Mouse (Mus musculus): ENCODE measurements around the gene Trak1. TPM values are rescaled to one million over a fixed set of nuclear protein-coding genes. Genes with fewer than 3 reads are reported as not detected.

Trak1 gene
- polyA plus RNA-seq, 1 experiment from 2014 or later = 25.9 TPM

DNA sequence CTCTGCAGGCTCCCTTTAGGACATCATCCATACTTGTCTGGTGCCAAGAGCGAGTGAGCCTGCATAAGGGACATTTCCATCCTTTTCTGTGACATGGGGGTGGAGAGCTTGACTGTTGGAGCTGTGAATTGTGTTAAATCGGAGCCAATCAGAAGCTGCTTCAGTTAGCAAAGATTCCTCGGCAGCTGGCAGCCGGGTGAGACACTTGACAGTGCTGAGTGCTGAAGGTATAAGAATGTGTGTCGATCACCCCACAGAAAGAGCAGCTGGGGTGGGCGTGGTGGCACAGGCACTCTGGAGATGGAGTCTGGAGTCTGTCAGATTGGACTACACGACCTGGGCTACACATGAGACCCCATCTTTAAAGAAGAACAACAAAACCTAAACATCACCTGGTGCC lies 13.2 kb downstream of the Trak1 start:
- ATAC-seq (ENCODE audit: insufficient number of reproducible peaks, low FRiP score, low TSS enrichment, low read depth) = no peak
- no peak overlapping the region for H3K27ac ChIP-seq
- H3K27me3 ChIP-seq = no peaks in the 10 kb centered on the region
- H3K4me1 ChIP-seq = peaks cover 41% of the 10 kb centered on the region
- no peak overlapping the region for H3K4me2 ChIP-seq
- H3K9ac ChIP-seq = no peak overlapping the region
- no peak overlapping the region for H3K4me3 ChIP-seq
- H3K36me3 ChIP-seq = peaks cover 5% of the 10 kb centered on the region; the same call in 1 of the 2 replicates
- H3K9me3 ChIP-seq = no peaks in the 10 kb centered on the region
- 79% methylated on average over 7 of the region's 7 CpGs for WGBS

DNA sequence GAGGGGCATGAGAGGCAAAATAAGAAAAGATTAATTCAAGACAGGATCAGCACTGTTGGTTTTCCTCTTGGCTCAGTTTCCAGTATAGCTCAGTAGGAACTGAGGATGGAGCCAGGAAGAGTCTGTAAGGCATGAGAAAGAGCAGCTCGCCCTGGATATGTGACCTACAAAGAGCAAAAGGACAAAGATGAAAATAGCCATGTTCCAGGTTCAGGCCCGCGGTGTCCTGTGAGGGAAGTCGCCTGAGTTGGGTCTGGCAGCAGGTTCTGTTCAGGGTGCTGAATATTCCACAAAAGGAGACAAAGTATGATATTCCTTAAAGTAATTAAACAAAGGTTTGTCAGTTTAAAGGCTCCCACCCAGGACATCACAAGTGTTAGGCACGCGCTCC lies 14.5 kb downstream of the Trak1 start:
- H3K27ac ChIP-seq = no peak overlapping the region
- WGBS = 75% methylated on average over 6 of the region's 6 CpGs
- no peak for ATAC-seq (ENCODE audit: insufficient number of reproducible peaks, low FRiP score, low TSS enrichment, low read depth)
- H3K9ac ChIP-seq = no peak overlapping the region
- no peaks in the 10 kb centered on the region for H3K9me3 ChIP-seq
- no peak overlapping the region for H3K4me2 ChIP-seq
- no peaks in the 10 kb centered on the region for H3K27me3 ChIP-seq
- H3K36me3 ChIP-seq = peaks cover 3% of the 10 kb centered on the region; the same call in 1 of the 2 replicates
- no peak overlapping the region for H3K4me3 ChIP-seq
- peaks cover 46% of the 10 kb centered on the region for H3K4me1 ChIP-seq

DNA sequence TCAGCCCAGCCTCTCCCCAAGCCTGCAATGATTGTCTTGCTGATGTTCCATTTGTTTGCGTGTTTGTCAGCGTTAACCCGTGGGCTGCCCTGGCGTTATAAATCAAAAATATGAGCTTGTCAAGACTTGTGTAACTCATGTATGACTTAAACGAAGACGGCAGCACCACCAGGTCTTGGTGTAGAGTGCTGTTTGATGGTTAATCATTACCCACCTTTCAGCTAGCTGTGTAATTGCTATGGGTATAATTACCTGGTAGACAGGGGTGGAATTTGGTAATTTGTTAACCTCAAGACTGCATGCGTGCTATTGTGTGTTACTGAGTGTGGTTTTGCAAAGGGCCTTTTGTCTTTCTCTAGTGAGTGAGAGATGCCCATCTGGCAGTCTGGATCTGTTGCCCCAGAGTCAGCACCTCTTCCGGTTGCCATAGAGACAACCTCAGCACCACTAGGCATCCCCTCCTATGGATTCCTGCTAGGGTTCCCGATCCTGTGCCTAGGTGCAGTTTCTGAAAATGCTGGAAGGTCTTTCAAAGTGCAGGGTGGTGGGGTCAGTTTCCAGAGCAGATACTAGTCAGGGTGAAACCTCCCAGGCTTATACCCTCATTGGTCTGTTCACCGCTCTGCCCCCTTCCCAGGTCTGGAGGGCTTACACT lies 15.1 kb downstream of the Trak1 start:
- no peak overlapping the region for H3K9ac ChIP-seq
- 46% methylated on average over 10 of the region's 10 CpGs for WGBS
- no peaks in the 10 kb centered on the region for H3K27me3 ChIP-seq
- H3K4me2 ChIP-seq = no peak overlapping the region
- no peak for ATAC-seq (ENCODE audit: insufficient number of reproducible peaks, low FRiP score, low TSS enrichment, low read depth)
- peaks cover 51% of the 10 kb centered on the region for H3K4me1 ChIP-seq
- 0 out of 2 replicates have a peak overlapping the region, but pooled peaks have one; percentile 33 for H3K27ac ChIP-seq
- H3K4me3 ChIP-seq = no peak overlapping the region
- no peaks in the 10 kb centered on the region for H3K9me3 ChIP-seq
- peaks cover 3% of the 10 kb centered on the region; the same call in 1 of the 2 replicates for H3K36me3 ChIP-seq

DNA sequence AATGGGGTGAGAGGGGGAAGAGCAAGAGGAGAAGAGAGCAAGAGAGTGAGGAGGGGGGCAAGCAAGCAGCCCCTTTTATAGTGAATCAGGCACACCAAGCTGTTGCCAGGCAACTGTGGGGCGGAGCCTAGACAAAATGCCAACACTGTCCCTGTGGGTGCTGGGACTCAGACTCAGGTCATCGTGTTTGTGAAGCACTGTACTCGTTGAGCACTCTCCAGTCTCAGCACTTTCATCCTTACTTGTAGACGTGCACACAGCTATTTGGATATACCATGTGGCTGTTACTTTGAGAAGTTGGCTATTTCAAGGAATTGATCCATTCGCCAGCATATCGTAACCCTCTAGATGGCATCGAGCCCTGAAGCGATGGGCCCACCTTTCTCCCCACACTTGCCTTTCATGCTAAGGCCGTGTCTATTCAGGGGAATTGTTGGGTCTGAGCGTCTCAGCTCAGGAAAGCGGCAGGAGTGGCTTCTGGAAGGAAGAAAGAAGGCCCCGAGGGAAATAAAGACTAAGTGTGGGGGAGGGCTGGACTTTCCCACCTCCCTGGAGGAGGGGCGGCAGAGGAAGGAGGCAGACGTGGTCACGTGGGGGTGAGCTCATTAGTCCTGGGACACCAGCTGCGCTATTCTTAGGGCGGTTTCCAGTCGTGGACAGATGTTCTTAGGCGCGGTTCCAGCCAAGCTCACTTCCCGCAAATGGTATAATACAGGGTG lies 16.5 kb downstream of the Trak1 start:
- WGBS = 1% methylated on average over 21 of the region's 21 CpGs
- H3K9ac ChIP-seq = peak overlapping the region; percentile 15; the same call in 1 of the 2 replicates
- peak overlapping the region; percentile 90 for H3K27ac ChIP-seq
- peak; percentile 78 for ATAC-seq (ENCODE audit: insufficient number of reproducible peaks, low FRiP score, low TSS enrichment, low read depth)
- no peaks in the 10 kb centered on the region for H3K27me3 ChIP-seq
- H3K36me3 ChIP-seq = peaks cover 3% of the 10 kb centered on the region; the same call in 1 of the 2 replicates
- H3K9me3 ChIP-seq = no peaks in the 10 kb centered on the region
- H3K4me1 ChIP-seq = peaks cover 57% of the 10 kb centered on the region
- H3K4me2 ChIP-seq = peak overlapping the region; percentile 56
- peak overlapping the region; percentile 32 for H3K4me3 ChIP-seq

DNA sequence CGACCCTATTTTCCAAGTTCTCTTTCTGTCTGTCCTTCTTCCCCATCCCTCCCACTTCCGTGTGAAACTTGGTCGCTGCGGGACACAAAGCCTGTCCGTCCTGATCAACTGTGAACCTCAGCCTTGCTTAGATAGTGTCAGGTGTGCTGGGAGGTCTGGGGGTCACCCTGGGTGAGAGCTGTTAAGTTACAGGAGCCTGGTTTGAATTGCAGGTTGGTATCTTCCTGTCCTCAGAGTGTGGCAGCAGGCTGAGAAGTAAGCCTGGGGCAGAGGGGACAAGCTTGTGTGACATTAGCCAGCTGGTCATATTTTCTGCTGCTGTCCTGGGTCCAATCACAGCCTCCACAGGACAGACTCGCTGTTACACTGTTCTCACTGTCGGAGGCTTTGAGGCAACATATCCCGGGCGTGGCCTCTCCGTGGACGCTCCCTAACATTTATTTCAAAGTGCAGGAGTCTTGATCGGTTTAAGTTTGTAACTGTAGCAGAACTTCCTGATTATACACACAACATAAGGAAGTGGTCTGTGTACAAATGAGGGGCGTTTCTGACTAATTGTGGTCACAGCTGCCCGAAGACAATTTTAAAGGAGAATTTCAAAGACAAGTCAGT lies 17.3 kb downstream of the Trak1 start:
- 0 out of 2 replicates have a peak, but pooled peaks have one; percentile 2 for ATAC-seq (ENCODE audit: insufficient number of reproducible peaks, low FRiP score, low TSS enrichment, low read depth)
- H3K4me1 ChIP-seq = peaks cover 54% of the 10 kb centered on the region
- H3K36me3 ChIP-seq = peaks cover 3% of the 10 kb centered on the region; the same call in 1 of the 2 replicates
- H3K4me3 ChIP-seq = peak overlapping the region; percentile 32
- peak overlapping the region; percentile 15 for H3K9ac ChIP-seq
- peak overlapping the region; percentile 90 for H3K27ac ChIP-seq
- H3K9me3 ChIP-seq = no peaks in the 10 kb centered on the region
- 8% methylated on average over 14 of the region's 14 CpGs for WGBS
- H3K27me3 ChIP-seq = no peaks in the 10 kb centered on the region
- peak overlapping the region; percentile 56 for H3K4me2 ChIP-seq

DNA sequence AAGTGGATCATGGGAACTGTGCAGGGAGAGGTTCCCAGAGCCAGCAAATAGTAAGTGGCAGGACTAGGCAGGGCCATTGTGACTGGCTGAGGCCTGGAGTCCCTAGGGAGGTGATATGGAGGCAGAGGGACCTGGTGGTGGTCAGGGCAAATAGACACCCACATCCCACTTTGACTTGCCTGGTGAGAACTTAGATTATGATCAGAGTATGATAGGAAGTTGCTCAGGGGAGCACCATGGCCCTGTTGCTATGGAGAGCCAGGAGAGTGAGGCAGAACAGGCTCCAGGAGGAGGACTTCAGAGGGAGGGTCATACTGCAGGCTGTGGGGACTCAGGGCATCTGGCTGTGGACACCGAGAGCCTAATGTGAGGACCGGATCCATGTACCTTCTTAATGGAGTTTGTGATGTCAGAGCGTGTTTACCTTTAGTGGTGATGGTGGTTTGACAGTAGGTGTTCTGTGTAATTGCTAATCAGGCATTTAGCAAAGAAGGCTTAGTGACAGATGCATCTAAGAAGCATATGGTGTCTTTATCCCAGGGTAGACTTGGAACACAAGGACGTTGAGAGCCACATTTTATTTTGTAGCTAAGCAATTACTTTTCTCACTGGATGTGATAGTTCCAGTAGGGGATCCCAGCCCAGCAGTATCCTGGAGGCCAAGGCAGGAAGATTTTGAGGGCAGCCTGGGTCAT lies 18.7 kb downstream of the Trak1 start:
- H3K27me3 ChIP-seq = no peaks in the 10 kb centered on the region
- peak overlapping the region; percentile 40; the same call in 1 of the 2 replicates for H3K27ac ChIP-seq
- H3K4me3 ChIP-seq = no peak overlapping the region
- H3K9me3 ChIP-seq = no peaks in the 10 kb centered on the region
- no peak overlapping the region for H3K9ac ChIP-seq
- peaks cover 54% of the 10 kb centered on the region for H3K4me1 ChIP-seq
- 81% methylated on average over 4 of the region's 4 CpGs for WGBS
- no peaks in the 10 kb centered on the region for H3K36me3 ChIP-seq
- H3K4me2 ChIP-seq = no peak overlapping the region
- ATAC-seq (ENCODE audit: insufficient number of reproducible peaks, low FRiP score, low TSS enrichment, low read depth) = no peak

DNA sequence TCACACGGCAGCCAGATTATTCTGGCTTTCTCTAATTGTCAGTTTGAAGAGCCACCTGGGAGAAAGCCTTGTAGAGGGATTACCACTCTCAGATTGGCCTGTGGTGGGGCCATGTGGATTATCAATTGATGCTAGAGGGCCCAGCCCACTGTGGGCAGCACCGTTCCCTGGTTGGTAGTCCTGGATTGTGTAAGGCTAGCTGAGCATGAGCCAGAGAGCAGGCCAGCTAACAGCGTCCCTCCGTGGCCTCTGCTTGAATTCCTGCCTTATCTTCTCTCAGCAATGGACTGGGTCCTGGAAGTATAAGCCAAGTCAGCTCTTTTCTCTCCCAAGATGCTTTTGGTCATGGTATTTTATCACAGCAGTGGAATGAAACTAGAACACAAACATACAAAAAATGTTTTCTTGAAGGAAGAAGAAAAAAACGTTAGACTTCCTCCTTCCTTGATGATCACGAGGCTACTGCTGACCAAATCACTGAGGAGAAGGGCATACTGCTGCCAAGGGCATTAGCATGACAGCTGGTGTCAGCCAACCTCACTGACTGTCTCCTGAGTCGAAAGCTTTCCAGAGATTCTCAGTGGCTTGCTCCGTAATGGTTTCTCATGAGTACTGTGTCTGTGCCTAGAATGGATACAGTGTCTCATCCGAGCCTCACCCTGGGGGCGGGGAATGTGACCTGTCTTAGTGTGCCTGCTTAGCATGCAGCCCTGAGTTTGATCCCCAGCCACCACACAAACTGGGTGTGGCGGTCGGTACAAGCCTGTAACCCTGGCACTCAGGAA lies 19.5 kb downstream of the Trak1 start:
- WGBS = 59% methylated on average over 12 of the region's 12 CpGs
- Histone ChIP-seq H3K4me1 (peaks cover 54% of the 10 kb centered on the region), H3K36me3 (no peaks in the 10 kb centered on the region), H3K27ac (peak overlapping the region; percentile 40; the same call in 1 of the 2 replicates), H3K4me2 (no peak overlapping the region), H3K27me3 (no peaks in the 10 kb centered on the region), H3K9ac (no peak overlapping the region), H3K4me3 (no peak overlapping the region), H3K9me3 (no peaks in the 10 kb centered on the region)
- no peak for ATAC-seq (ENCODE audit: insufficient number of reproducible peaks, low FRiP score, low TSS enrichment, low read depth)

DNA sequence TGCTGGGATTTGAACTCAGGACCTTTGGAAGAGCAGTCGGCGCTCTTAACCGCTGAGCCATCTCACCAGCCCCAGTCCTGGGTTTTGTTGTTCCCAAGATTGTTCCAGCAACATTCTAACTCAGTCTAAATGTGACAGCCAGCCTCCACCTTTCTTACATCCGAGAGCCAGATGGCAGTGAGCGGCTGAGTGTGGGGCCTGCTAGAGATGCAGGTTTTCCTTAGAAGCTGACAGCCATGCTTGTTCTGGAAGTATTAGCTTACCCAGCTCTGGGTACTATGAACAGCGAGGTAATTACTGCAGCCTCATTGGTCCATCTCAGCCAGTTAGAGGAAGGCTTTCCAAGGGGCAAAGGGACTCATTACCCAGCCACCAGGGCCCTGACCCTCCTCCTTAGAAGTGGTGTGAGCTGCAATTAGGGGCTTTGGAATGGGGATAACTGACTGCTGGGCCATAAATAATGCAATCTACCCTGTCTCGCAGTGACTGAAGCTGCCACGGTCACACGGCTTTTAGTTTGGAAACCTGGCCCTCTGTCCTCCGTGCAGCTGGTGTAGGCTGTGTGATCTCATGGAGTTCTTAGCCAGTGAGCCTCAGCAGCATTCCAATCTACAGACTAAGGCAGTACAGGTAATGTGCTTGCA lies 22.1 kb downstream of the Trak1 start:
- WGBS = 46% methylated on average over 10 of the region's 10 CpGs

DNA sequence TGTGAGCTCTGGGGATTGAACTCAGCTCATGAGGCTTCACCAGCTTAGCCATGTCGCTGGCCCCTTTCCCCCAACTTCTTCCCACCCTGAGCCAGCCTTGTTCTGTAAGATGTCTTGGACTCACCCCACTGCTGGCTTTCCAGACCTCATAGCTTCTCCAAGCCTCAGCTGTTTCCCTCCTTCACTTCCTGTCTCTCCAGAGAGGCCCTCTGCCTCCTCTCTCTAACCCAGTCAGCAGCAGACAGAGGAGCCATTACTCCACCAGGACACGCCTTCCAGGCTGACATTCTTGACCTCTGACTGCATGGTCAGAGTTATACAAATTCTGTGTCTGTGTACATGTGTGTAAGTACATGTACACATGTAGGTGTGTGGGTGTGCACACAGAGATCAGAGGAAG lies 23.1 kb downstream of the Trak1 start:
- Histone ChIP-seq H3K27ac (0 out of 2 replicates have a peak overlapping the region, but pooled peaks have one; percentile 7), H3K9ac (no peak overlapping the region), H3K9me3 (no peaks in the 10 kb centered on the region), H3K4me3 (no peak overlapping the region), H3K36me3 (no peaks in the 10 kb centered on the region), H3K4me1 (peaks cover 23% of the 10 kb centered on the region), H3K27me3 (no peaks in the 10 kb centered on the region), H3K4me2 (no peak overlapping the region)
- no peak for ATAC-seq (ENCODE audit: insufficient number of reproducible peaks, low FRiP score, low TSS enrichment, low read depth)
- 58% methylated on average over 2 of the region's 2 CpGs for WGBS

More for the DNA sequence above, 22.1 kb downstream of the Trak1 start:
- H3K4me3 ChIP-seq = no peak overlapping the region
- no peaks in the 10 kb centered on the region for H3K27me3 ChIP-seq
- no peak; the same call in 1 of the 2 replicates for ATAC-seq (ENCODE audit: insufficient number of reproducible peaks, low FRiP score, low TSS enrichment, low read depth)
- no peaks in the 10 kb centered on the region for H3K36me3 ChIP-seq
- peaks cover 31% of the 10 kb centered on the region for H3K4me1 ChIP-seq
- no peaks in the 10 kb centered on the region for H3K9me3 ChIP-seq
- peak overlapping the region; percentile 65; the same call in 1 of the 2 replicates for H3K27ac ChIP-seq
- no peak overlapping the region for H3K9ac ChIP-seq
- H3K4me2 ChIP-seq = no peak overlapping the region

DNA sequence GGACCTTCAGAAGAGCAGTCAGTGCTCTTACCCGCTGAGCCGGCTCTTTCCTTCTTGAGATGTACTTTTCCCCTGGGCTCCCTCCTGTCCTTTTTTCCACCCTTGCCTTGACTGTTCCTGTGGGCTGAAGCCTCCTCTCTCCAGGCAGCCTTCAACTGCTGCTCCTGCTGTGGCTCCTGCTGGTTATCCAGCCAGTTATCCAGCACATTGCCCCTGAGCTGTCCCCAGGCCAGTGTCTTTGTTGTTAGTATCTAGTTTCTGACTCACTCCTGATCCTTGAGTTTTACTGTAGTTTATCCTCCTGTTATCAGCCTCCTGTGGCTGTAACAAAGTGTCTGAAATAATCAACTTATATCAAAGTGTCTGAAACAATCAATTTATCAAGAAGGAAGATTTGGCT lies 23.8 kb downstream of the Trak1 start:
- H3K4me3 ChIP-seq = no peak overlapping the region
- no peak overlapping the region for H3K4me2 ChIP-seq
- no peak overlapping the region for H3K9ac ChIP-seq
- H3K27ac ChIP-seq = no peak overlapping the region
- peaks cover 18% of the 10 kb centered on the region for H3K4me1 ChIP-seq
- ATAC-seq (ENCODE audit: insufficient number of reproducible peaks, low FRiP score, low TSS enrichment, low read depth) = no peak
- H3K27me3 ChIP-seq = no peaks in the 10 kb centered on the region
- no peaks in the 10 kb centered on the region for H3K36me3 ChIP-seq
- no peaks in the 10 kb centered on the region for H3K9me3 ChIP-seq
- WGBS = 94% methylated on average over 2 of the region's 2 CpGs

Measured in limb, embryonic 15.5 days (tissue).